Mouse (Mus musculus): ENCODE measurements at regions not wholly inside any gene's neighbourhood (a gene's known extent, or its start where the extent isn't known, plus 50 kb on each side); places are given as distances from the start of the nearest gene placed in this dataset.

GRCm38 (mm10) chr8:62555842-62556241, 395.0 kb upstream of the Spock3 start:
- DNase-seq = no peak

DNA sequence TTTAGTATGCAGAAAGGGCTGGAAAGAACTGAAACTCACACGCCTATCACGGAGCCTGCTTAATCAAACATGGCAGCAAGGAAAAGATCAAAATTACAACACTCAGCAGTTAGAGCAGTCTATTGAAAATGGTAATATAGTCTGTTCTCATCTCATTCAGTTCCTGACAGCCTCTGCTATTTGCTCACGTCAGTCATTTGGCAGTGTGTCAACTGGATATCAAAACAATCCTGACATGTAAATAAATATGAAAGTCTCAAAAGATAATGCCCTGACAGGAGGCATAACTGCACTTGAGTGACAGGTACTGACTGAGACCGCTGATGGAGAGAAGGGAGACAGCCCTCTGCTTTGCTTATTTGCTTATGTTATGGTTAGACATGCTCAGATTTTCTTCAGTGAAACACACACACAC, 375.0 kb upstream of the Spock3 start:
- peak; percentile 1 for DNase-seq

GRCm38 (mm10) chr8:62599281-62599680, 351.5 kb upstream of the Spock3 start:
- no peak for DNase-seq

DNA sequence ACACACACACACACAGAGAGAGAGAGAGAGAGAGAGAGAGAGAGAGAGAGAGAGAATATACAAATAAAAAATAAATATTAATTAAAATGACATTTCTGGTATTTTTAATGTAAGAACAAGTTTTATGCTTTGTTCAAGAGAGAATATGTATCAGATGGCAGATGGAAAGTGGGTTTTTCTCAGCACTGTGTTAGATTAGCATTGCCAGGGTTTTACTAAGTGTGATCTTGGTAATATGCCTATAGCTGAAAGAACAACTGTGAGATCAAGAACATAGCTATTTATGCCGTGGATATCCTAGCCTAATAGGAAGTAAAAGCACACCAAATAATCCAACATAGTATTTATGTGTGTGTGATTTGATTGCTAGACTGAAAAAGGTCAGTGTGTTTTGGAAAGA, 344.7 kb upstream of the Spock3 start:
- no peak for DNase-seq

- no peak for DNase-seq
Observed at GRCm38 (mm10) chr8:62619992-62620391, 330.8 kb upstream of the Spock3 start.

DNA sequence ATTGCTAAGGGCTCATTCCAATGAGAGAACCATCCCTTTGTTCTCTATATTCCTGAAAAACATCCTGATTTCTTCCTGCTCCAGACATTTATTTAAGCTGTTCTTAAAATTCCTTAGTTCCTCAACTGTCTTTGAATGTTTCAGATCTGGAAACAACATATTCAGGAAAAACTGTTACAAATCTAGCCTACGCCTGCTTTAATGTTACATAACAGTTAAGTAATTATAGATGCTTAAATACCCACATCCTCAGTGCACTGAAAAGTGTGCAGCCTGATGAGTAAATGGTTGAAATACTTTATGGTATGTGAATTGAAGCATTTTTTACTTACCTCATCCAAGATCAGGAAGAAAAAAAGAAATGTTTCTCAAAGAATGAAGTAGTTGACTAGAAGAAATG, 329.6 kb upstream of the Spock3 start:
- no peak for DNase-seq
